ENCODE assay signal across 27 mouse cellular contexts in the genomic region with DNA sequence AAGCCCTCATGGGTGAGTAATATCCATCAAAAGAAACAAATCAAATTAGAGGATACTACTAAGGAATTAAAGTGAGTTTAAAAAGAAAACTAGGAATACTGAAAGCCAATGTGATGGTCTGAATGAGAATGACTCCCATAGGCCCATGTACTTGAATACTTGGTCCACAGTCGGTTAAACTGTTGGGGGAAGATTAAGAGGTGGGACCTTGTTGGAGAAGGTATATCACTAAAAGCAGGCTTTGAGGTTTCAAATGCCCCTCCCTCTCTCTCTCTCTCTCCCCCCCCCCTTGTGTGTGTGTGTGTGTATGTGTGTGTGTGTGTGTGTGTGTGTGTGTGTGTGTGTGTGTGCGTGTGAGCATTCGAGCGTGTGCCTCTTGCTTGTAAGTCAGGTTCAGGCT. TPM values are rescaled to one million over a fixed set of nuclear protein-coding genes. Genes with fewer than 3 reads are reported as not detected.
DNase-seq lines count a peak whose midpoint lies in the region; ATAC-seq lines count a peak whose summit lies in the region.
"Had no signal": no experiment of that assay in that cellular context is flagged by ENCODE, and none has a peak within 500 bp of the region (broad histone marks: within the 10 kb centered on the region; RNA-seq: fewer than 3 reads in every experiment).

No protein-coding gene starts in this region.

- 0 out of 2 replicates have a peak, but pooled peaks cover 2% of the 10 kb centered on the region for H3K9me3 ChIP-seq in liver, embryonic 12.5 days (replicated peaks)
- no peaks in the 10 kb centered on the region for H3K9me3 ChIP-seq in liver, embryonic 13.5 days (replicated peaks)
- H3K9me3 ChIP-seq in liver, embryonic 16.5 days (replicated peaks; ENCODE audit: control insufficient read depth, low read length), result no peaks in the 10 kb centered on the region
- H3K9me3 ChIP-seq: embryonic facial prominence, embryonic 10.5 days; embryonic facial prominence, embryonic 13.5 days; forebrain, embryonic 13.5 days; heart, embryonic 10.5 days had no signal

- H3K4me2 ChIP-seq in liver, embryonic 12.5 days, result no peak overlapping the region
- H3K4me2 ChIP-seq in liver, embryonic 13.5 days, result no peak overlapping the region
- H3K4me2 ChIP-seq in liver, embryonic 16.5 days (ENCODE audit: low read depth, low read length), result no peak overlapping the region
- H3K4me2 ChIP-seq: embryonic facial prominence, embryonic 13.5 days; forebrain, embryonic 13.5 days; heart, embryonic 13.5 days; hindbrain, embryonic 14.5 days had no signal

- H3K36me3 ChIP-seq in liver, embryonic 12.5 days, result peaks cover 26% of the 10 kb centered on the region
- peaks cover 18% of the 10 kb centered on the region for H3K36me3 ChIP-seq in liver, embryonic 13.5 days
- peaks cover 3% of the 10 kb centered on the region; the same call in 1 of the 2 replicates for H3K36me3 ChIP-seq in liver, embryonic 16.5 days (ENCODE audit: control insufficient read depth, insufficient read depth)

- no peak overlapping the region for H3K9ac ChIP-seq in liver, embryonic 12.5 days
- no peak overlapping the region for H3K9ac ChIP-seq in liver, embryonic 13.5 days
- H3K9ac ChIP-seq in liver, embryonic 16.5 days (ENCODE audit: low read depth, low read length), result no peak overlapping the region
- H3K9ac ChIP-seq: embryonic facial prominence, embryonic 13.5 days; forebrain, embryonic 13.5 days; heart, embryonic 13.5 days; hindbrain, embryonic 14.5 days had no signal

- H3K4me1 ChIP-seq in liver, embryonic 12.5 days, result peaks cover 41% of the 10 kb centered on the region
- peaks cover 40% of the 10 kb centered on the region for H3K4me1 ChIP-seq in liver, embryonic 13.5 days (replicated peaks)
- H3K4me1 ChIP-seq in liver, embryonic 16.5 days (ENCODE audit: control insufficient read depth, low read depth, low read length), result peaks cover 8% of the 10 kb centered on the region
- H3K4me1 ChIP-seq: embryonic facial prominence, embryonic 10.5 days; embryonic facial prominence, embryonic 13.5 days; forebrain, embryonic 13.5 days had no signal

- 50% methylated on average over 1 of the region's 4 CpGs for WGBS in liver, embryonic 12.5 days (ENCODE audit: insufficient replicate concordance)
- 78% methylated on average over 4 of the region's 4 CpGs for WGBS in liver, embryonic 13.5 days (ENCODE audit: insufficient replicate concordance)
- WGBS in liver, embryonic 16.5 days (ENCODE audit: insufficient replicate concordance), result 61% methylated on average over 4 of the region's 4 CpGs

- H3K27me3 ChIP-seq in liver, embryonic 12.5 days (replicated peaks), result no peaks in the 10 kb centered on the region
- no peaks in the 10 kb centered on the region for H3K27me3 ChIP-seq in liver, embryonic 13.5 days
- no peaks in the 10 kb centered on the region for H3K27me3 ChIP-seq in liver, embryonic 16.5 days (ENCODE audit: control insufficient read depth, insufficient read depth, low read depth, low read length)
- H3K27me3 ChIP-seq: embryonic facial prominence, embryonic 13.5 days; forebrain, embryonic 13.5 days; heart, embryonic 13.5 days had no signal

- peak; percentile 70 for ATAC-seq in liver, embryonic 12.5 days
- peak; percentile 56 for ATAC-seq in liver, embryonic 13.5 days (ENCODE audit: low read depth)
- peak; percentile 44; the same call in 1 of the 2 replicates for ATAC-seq in liver, embryonic 16.5 days (ENCODE audit: low read depth)
- ATAC-seq in megakaryocyte-erythroid progenitor cell, adult 5-6 weeks (replicated peaks; ENCODE audit: low FRiP score, low TSS enrichment, poor library complexity, severe bottlenecking), result peak; percentile 76
- ATAC-seq: CD4-positive, CD25-positive, alpha-beta regulatory T cell, adult 4 months; forebrain, embryonic 13.5 days; forebrain, embryonic 16.5 days had no signal

- H3K27ac ChIP-seq in liver, embryonic 12.5 days, result no peak overlapping the region; the same call in 1 of the 2 replicates
- no peak overlapping the region for H3K27ac ChIP-seq in liver, embryonic 13.5 days
- no peak overlapping the region for H3K27ac ChIP-seq in liver, embryonic 16.5 days (ENCODE audit: low read length)
- H3K27ac ChIP-seq: embryonic facial prominence, embryonic 10.5 days; embryonic facial prominence, embryonic 13.5 days; forebrain, embryonic 13.5 days; heart, adult 2 months; heart, embryonic 10.5 days; heart, embryonic 13.5 days; hindbrain, embryonic 14.5 days had no signal

- no peak for DNase-seq in liver, embryonic 13.5 days
- DNase-seq in frontal cortex, adult 2 months (ENCODE audit: extremely low spot score in 1 of 2, low spot score in 1 of 2), result no peak
- DNase-seq in gastrocnemius, adult 18-20 months (ENCODE audit: low spot score), result no peak
- DNase-seq: adrenal gland, adult 8-10 months; adrenal gland, postnatal 25 days; cerebellum, adult 11-12 months; cerebellum, adult 8-10 months; cerebellum, postnatal 10 days; cerebellum, postnatal 36 days; embryo, embryonic 11 days; gastrocnemius, postnatal 10 days; gastrocnemius, postnatal 36 days; heart, adult 2 months; heart, postnatal 14 days; heart, postnatal 4 days had no signal

- no peak overlapping the region for H3K4me3 ChIP-seq in liver, embryonic 12.5 days
- no peak overlapping the region for H3K4me3 ChIP-seq in liver, embryonic 13.5 days (replicated peaks)
- H3K4me3 ChIP-seq in liver, embryonic 16.5 days (ENCODE audit: low read depth, low read length), result no peak overlapping the region
- H3K4me3 ChIP-seq: embryonic facial prominence, embryonic 10.5 days; embryonic facial prominence, embryonic 13.5 days; erythroblast, embryonic 14.5 days; forebrain, embryonic 13.5 days; heart, adult 2 months; heart, embryonic 10.5 days; heart, embryonic 13.5 days had no signal

RNA-seq across cellular contexts. Expression of a gene that starts 9.4 kb away (rescaled TPM):
- 21.0 and 21.3 TPM in 2 replicates for polyA plus RNA-seq in liver, embryonic 12.5 days (2016; fragmentation: Nextera tagmentation; extraction: Ambion mirVana)
- 16.2 and 21.1 TPM in 2 replicates for polyA plus RNA-seq in liver, embryonic 13.5 days (2015; fragmentation: Nextera tagmentation; extraction: Ambion mirVana)
- polyA plus RNA-seq in liver, embryonic 16.5 days (2015; fragmentation: Nextera tagmentation; extraction: Ambion mirVana), result 19.9 and 20.9 TPM in 2 replicates
- total RNA-seq in megakaryocyte-erythroid progenitor cell, adult 5-6 weeks (2014; fragmentation: Nextera tagmentation), result 49.1 and 70.0 TPM in 2 replicates
- 77.0 and 113 TPM in 2 replicates for total RNA-seq in megakaryocyte-erythroid progenitor cell, adult 5-6 weeks (2017)
- 114 and 117 TPM in 2 replicates for polyA plus RNA-seq in frontal cortex, adult 2 months (2012; rRNA removed)
- total RNA-seq in gastrocnemius, adult 18-20 months (2021), result 10 to 100 TPM; 17.4 to 22.4 TPM

RNA-seq across cellular contexts. Expression of a gene that starts 37.3 kb away (rescaled TPM):
- 18.3 and 18.6 TPM in 2 replicates for polyA plus RNA-seq in liver, embryonic 12.5 days (2016; fragmentation: Nextera tagmentation; extraction: Ambion mirVana)
- 14.4 and 17.5 TPM in 2 replicates for polyA plus RNA-seq in liver, embryonic 13.5 days (2015; fragmentation: Nextera tagmentation; extraction: Ambion mirVana)
- polyA plus RNA-seq in liver, embryonic 16.5 days (2015; fragmentation: Nextera tagmentation; extraction: Ambion mirVana), result 18.5 and 20.1 TPM in 2 replicates
- 19.6 and 22.1 TPM in 2 replicates for total RNA-seq in megakaryocyte-erythroid progenitor cell, adult 5-6 weeks (2014; fragmentation: Nextera tagmentation)
- 19.0 and 22.7 TPM in 2 replicates for total RNA-seq in megakaryocyte-erythroid progenitor cell, adult 5-6 weeks (2017)
- polyA plus RNA-seq in frontal cortex, adult 2 months (2012; rRNA removed), result 46.1 and 48.8 TPM in 2 replicates
- 10 to 100 TPM; 26.8 to 27.8 TPM for total RNA-seq in gastrocnemius, adult 18-20 months (2021)
